Mouse (Mus musculus) liver (tissue): ENCODE results near the gene Supt4a.

Source experiments
- DNase-seq: peaks from one replicate; pipeline ENCODE4 v3.0.0-alpha.2; 2020; ENCODE audit warnings: mixed read lengths

Gene Supt4a

DNA sequence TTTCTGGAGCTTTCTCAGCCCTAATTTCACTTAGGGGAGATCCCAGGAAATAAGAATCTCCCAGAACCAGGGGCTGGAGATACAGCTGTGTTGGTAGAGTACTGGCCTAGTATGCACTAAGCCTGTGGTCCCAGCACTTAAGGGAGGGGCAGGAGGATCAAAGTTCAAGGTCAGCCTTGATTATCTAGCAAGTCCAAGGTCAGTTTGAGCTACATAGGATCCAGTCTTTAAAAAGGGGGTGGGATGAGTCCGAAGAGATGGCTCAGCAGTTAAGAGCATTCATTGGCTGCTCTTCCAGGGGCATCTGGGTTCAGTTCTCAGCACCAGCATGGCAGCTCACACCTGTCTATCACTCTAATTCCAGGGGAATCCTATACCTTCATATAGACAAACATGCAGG lies 15.0 kb downstream of the Supt4a start:
- no peak for DNase-seq

DNA sequence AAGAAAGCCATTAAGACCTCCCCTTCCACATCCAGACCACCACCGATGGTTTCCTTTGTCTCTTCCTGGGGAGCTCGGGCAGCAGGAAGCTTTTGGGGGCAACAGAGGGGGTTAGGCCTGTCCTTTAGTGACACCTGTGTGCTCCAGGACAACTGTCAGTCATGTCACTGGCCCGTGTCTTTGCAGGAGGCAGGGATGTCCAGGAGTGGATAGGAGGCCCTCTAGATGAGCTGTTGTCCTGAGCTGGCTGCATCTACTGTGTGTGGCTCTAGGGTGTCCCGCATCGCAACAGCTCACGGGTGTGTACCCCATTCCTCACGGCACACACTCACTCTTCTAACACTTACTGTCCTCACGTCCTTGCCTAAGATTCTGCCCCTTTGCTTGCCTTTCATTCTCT lies 15.9 kb downstream of the Supt4a start:
- DNase-seq, result peak; percentile 44

DNA sequence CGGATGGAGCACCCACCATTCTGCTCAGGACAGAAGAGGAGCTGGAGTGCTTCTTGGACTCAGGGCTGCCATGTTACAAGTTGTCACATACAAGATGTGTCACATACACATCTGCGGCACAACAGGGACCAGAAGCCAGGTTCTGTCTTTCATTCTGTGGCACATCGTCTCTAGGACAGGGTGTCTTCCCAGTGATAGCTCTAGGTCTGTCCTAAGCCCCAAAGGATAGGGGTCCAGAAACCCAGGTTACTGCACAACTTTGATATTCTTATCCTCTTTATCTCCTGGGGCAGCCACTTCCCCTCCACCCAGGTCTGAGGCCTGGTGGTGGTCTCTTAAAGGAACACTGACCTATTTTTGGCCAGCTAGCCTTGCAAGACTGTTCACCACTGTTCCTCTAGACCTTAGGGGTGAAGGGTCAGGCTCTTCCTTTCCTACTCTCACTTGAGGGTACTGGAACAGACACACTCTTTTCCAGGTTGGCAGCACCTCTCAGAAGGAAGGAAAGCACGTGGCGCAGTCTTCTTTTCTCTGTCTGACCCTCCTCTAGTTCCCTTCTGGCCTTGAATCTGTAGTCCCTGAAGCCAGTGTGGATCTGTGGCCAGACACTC lies 16.6 kb downstream of the Supt4a start:
- DNase-seq, result peak; percentile 67

DNA sequence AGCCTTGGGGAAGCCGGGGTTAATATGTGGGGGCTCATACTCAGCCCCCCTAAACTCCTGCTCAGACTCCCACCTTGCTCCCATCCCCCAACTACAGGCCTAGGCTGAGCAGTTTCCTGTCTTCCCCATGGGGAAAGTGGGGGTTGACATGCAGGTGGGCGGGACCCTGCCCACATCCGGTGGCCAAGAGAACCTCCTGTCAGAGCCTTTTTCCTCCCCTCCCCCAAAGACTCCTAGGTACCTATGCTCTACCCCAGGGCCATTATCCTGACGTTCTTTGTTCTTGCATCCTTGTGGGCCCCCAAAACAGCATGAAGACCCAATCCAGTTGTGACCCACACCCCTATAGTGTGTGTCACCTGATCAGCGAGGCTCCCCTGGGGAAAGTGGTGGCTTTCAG lies 17.3 kb downstream of the Supt4a start:
- DNase-seq, result peak; percentile 76

DNA sequence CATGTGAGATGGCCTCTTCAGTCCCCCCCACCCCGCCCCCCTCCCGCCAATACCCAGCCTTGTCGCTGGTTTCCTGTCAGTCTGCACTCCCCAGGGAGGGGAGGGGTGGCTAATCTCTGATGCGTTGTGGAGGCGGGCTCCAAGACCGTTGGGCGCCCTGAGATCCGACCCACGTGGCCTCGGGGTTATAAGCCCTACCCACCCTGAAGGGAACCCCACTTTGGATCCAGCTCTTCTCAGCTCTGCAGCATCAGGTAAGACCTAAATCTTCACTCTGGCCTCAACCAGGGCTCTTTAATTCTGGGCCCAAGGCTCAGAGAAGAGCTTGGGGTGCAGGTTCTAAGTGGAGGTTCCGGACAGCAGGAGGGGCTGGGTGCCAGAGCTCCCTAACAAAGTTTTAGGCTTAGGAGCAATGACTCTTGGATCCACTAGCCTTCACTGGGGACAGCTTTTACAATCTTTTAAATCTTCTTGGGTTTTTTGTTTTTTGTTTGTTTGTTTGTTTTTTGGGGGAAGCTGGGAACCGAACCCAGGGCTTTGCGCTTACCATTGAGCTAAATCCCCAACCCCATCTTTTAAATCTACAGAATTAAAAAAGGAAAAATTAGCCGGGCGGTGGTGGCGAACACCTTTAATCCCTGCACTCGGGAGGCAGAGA lies 18.1 kb downstream of the Supt4a start:
- peak; percentile 96 for DNase-seq

DNA sequence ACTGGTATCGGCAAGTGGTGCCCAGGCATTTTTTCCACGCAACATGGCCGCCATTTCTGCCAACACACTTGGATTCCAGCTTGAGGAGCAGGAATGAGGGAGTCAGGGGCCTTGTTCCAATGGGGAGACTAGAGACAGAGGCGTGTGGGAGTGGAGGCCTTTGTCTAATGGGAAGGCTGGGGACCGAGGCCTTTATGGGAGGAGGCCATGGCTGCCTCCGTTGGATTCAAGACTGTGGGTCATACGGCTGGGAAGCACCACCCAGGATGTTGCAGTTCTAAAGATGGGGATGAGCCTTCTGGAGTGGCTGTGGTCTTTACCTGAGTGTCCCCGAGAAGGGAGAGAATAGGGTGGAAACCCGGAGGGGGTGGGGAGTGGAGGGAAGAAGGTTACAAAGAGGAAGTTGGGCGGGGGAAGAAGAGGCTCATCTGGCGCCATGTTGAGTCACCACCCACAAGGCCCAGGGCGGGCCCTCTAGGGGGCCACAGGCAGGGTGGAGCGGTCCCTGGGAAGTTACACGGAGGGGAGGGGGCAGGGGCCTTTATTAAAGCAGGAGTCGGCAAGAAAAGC lies 19.0 kb downstream of the Supt4a start:
- peak; percentile 86 for DNase-seq

DNA sequence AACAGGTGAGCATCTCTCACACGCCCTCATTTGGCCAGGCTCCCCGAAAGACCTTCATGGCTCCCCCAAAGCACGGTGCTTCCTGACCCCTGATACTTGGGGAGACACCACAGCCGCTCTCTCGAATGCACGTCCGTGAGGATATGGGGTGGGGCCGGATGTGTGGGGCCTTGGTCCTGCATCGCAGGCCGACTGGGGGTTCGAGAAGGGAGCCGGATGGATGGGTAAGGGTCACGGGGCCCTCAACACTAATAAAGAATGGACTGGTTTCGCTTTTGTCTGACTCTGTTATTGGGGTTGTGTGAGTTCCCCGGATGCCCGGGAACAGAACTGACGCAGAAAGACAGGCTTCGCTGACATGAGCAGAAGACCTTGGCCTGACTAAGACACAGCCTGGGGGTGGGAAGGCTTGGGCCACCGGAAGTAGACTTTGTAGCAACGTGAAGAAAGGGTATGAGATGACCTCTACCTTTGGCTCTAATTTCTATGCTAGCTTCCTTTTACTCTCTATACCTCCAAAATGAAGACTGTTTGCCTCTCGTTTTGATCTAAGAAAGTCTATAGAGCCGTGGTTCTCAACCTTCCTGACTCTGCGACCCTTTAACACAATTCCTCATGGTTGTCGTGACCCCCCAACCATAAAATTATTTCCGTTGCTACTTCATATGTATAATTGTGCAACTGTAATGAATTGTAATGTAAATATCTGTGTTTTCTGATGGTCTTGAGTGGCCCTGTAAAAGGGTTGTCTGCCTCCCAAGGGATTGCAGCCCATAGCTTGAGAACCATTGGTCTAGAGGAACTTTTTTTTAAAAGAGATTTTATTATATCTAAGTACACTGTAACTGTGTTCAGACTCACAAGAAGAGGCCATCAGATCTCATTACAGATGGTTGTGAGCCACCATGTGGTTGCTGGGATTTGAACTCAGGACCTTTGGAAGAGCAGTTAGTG lies 19.9 kb downstream of the Supt4a start:
- peak; percentile 55 for DNase-seq

- DNase-seq, result peak; percentile 61
These were observed 21.0 kb downstream of the Supt4a start for GRCm38 (mm10) chr11:87758161-87758911.

DNA sequence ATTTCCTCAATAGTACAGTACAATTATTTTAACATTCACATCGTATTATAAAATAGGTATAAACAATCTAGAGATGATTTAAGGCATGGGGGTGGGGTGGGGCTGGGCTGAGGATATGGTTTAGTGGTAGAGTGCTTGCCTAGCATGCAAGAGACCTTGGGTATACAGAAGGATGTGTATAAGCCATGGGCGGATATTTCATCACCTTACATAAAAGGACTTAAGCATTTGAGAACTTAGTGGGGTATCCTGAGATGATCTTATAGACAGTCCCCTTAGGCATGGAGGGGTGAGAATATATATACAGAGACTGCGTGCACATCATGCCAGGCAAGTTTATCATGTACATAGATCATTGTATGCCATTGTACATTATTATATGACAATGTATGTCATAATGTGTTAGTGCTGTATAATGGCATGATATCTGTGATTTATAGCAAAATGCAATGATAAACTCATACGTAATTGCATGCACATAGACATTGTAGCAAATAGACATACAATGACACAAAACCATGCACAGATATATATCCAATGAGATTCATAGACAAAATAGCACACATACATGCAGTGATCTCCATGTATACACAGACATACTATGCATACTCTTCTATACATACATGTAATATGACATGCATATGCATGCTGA lies 21.7 kb downstream of the Supt4a start:
- peak; percentile 55 for DNase-seq

GRCm38 (mm10) chr11:87759609-87760005 lies 22.3 kb downstream of the Supt4a start:
- peak; percentile 80 for DNase-seq

DNA sequence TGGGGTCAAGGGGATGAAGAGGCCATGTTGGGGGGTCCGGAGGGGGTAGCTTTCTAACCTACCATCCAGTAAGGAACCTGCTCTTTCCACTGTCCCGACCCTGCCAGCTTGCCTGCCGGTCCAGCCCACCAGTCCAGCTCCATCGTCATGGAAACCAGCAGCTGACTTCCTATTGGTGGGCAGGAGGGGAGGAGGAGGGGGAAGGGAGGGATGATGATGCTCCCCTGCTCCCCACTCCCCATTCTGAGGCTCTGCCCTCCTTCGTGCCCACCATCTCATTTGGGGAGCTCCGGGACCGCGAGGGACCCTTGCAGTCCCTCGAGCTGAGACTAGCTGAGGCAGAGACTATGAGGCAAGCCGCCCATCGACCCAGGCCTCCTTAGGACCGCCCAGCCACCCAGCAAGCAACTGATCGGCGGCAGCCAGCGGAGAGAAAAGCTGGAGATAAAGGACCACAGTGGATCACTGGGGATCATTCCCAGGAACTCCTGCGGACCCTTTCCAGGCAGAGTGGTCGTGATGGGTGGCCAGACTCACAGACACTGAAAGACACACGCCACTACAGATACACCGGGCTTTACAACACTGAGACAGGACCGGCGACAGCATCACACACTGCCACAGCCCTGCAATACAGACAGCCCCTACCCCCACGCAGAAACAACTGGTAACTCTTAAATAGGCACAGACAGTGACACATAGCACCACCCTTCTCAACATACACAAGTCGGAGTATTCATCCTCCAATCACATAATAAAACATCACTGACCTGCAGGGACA lies 23.1 kb downstream of the Supt4a start, which contains the start of gene Tspoap1:
TSS of gene Tspoap1 (plus strand) at position 241 of the 781 bp plus-strand sequence.
- DNase-seq, result peak; percentile 55

GRCm38 (mm10) chr11:87761181-87761721 lies 23.9 kb downstream of the Supt4a start:
- no peak for DNase-seq

GRCm38 (mm10) chr11:87761806-87762701 lies 24.7 kb downstream of the Supt4a start:
- DNase-seq, result no peak

DNA sequence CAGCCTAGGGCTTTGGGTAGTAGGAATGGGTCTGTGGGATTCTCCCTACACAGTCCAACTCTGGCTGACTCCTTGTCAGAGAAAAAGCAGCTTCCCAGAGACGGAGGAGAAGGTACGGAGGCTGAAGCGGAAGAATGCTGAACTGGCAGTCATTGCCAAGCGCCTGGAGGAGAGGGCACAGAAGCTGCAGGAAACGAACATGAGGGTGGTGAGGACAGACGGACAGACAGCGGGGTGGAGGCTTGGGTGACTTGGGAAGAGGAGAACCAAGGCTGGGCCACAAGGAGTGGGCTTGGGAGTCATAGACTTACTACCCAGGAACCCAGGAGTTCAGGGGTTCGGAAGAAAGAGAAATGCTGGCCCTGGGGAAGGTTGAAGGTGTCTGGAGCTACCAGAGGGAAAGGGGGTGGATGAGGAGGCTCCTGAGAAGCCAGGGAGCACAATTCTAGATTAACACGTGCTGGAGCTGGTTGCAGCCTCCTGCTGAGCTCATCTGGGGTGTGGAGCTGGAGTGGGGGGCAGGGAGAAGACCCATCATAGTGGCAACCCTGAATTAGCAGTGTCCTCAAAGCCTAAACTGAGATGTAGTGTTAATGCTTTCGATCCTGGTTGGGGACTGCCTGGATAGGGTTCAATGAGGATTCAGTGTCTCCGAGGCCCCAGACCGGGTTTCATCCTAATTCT lies 25.5 kb downstream of the Supt4a start:
- no peak for DNase-seq

- DNase-seq, result no peak
These were observed 26.2 kb downstream of the Supt4a start for GRCm38 (mm10) chr11:87763511-87763987.

GRCm38 (mm10) chr11:87763988-87764876 lies 26.9 kb downstream of the Supt4a start:
- DNase-seq, result no peak

DNA sequence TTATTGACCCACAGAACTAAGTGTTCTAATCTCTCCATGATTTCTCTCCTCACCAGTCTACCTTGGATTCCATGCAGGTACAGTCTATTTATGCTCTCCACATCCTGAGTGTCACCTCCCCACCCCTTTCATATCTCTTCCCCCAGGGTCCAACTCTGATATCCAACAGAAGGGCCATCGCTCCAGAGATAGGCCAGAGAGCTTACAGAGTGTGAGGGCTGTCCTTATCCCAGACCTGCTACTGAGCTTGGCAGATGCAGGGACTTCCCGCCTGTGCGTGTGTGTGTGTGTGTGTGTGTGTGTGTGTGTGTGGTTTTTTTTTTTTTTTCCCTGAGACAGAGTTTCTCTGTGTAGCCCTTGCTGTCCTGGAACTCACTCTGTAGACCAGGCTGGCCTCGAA lies 31.4 kb downstream of the Supt4a start:
- no peak for DNase-seq

DNA sequence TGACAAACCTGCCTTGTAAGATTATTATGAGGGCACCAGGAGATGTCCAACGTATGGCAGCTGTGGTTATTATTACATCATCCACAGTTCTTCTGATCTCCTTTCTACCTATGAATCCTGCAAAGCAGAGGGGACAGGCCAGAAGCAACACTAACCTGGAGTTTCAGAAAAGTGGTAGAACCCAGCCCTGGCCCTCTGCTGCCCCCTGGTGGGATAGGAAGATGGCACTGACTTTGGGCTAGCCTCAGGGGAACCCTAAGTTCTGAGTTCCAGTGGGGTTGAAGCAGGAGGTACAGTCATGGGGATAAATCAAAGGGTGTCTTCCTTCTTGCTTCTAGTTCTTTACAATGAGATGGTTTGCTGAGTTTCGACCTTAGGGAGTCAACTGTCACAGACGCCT lies 33.6 kb downstream of the Supt4a start:
- DNase-seq, result peak; percentile 82
